Mouse (Mus musculus): Measurements from ENCODE around the gene Elf5. TPM values are rescaled to one million over a fixed set of nuclear protein-coding genes. Genes with fewer than 3 reads are reported as not detected.

The Elf5 gene
- polyA plus RNA-seq (2016; fragmentation: Nextera tagmentation; extraction: Ambion mirVana), result 0.10 TPM in 1 of 2 replicates, not detected in the other

- no peak within 1 kb of the TSS for H3K4me3 ChIP-seq
- no peaks in the 10 kb centered on the region for H3K36me3 ChIP-seq
- no peak within 1 kb of the TSS for H3K9ac ChIP-seq (replicated peaks)
- WGBS, result 85% methylated on average over 6 of the region's 6 CpGs
- no peaks in the 10 kb centered on the region for H3K27me3 ChIP-seq
- no peak for ATAC-seq (ENCODE audit: low FRiP score, low read depth)
- H3K9me3 ChIP-seq, result no peaks in the 10 kb centered on the region
- peaks cover 3% of the 10 kb centered on the region; the same call in 1 of the 2 replicates for H3K4me1 ChIP-seq
- H3K27ac ChIP-seq (replicated peaks), result no peak within 1 kb of the TSS
- H3K4me2 ChIP-seq (replicated peaks), result no peak within 1 kb of the TSS
Observed at GRCm38 (mm10) chr2:103411348-103411747, at the start of gene Elf5. TSS of gene Elf5 (plus strand) at chr2:103411688.

- Histone ChIP-seq H3K4me2 (replicated peaks) (no peak overlapping the region), H3K4me3 (no peak overlapping the region), H3K9me3 (no peaks in the 10 kb centered on the region), H3K27ac (replicated peaks) (no peak overlapping the region), H3K27me3 (no peaks in the 10 kb centered on the region), H3K4me1 (no peaks in the 10 kb centered on the region), H3K36me3 (no peaks in the 10 kb centered on the region), H3K9ac (replicated peaks) (no peak overlapping the region)
- ATAC-seq (ENCODE audit: low FRiP score, low read depth), result no peak
- WGBS, result 74% methylated on average over 5 of the region's 5 CpGs
Observed at GRCm38 (mm10) chr2:103372541-103372940, 38.9 kb upstream of the Elf5 start.

GRCm38 (mm10) chr2:103379502-103380160, 31.9 kb upstream of the Elf5 start:
- 85% methylated on average over 9 of the region's 9 CpGs for WGBS
- no peaks in the 10 kb centered on the region for H3K9me3 ChIP-seq
- H3K4me1 ChIP-seq, result no peaks in the 10 kb centered on the region

GRCm38 (mm10) chr2:103382174-103382573, 29.3 kb upstream of the Elf5 start:
- no peak overlapping the region for H3K4me3 ChIP-seq
- H3K27ac ChIP-seq (replicated peaks), result no peak overlapping the region
- no peak overlapping the region for H3K4me2 ChIP-seq (replicated peaks)
- no peaks in the 10 kb centered on the region for H3K4me1 ChIP-seq
- H3K9ac ChIP-seq (replicated peaks), result no peak overlapping the region
- 70% methylated on average over 2 of the region's 2 CpGs for WGBS
- H3K36me3 ChIP-seq, result no peaks in the 10 kb centered on the region
- H3K27me3 ChIP-seq, result no peaks in the 10 kb centered on the region
- H3K9me3 ChIP-seq, result no peaks in the 10 kb centered on the region
- ATAC-seq (ENCODE audit: low FRiP score, low read depth), result no peak

More at GRCm38 (mm10) chr2:103379502-103380160, 31.9 kb upstream of the Elf5 start:
- no peaks in the 10 kb centered on the region for H3K36me3 ChIP-seq
- no peak for ATAC-seq (ENCODE audit: low FRiP score, low read depth)
- no peak overlapping the region for H3K4me3 ChIP-seq
- H3K9ac ChIP-seq (replicated peaks), result no peak overlapping the region
- no peak overlapping the region for H3K27ac ChIP-seq (replicated peaks)
- no peak overlapping the region for H3K4me2 ChIP-seq (replicated peaks)
- no peaks in the 10 kb centered on the region for H3K27me3 ChIP-seq

- no peak overlapping the region for H3K4me3 ChIP-seq
- no peak overlapping the region for H3K9ac ChIP-seq (replicated peaks)
- H3K36me3 ChIP-seq, result no peaks in the 10 kb centered on the region
- no peaks in the 10 kb centered on the region for H3K9me3 ChIP-seq
- H3K27ac ChIP-seq (replicated peaks), result no peak overlapping the region
- peaks cover 12% of the 10 kb centered on the region for H3K4me1 ChIP-seq
- WGBS, result 84% methylated on average over 1 of the region's 1 CpGs
- no peak overlapping the region for H3K4me2 ChIP-seq (replicated peaks)
- ATAC-seq (ENCODE audit: low FRiP score, low read depth), result no peak
- no peaks in the 10 kb centered on the region for H3K27me3 ChIP-seq
Observed at GRCm38 (mm10) chr2:103387881-103388280, 23.6 kb upstream of the Elf5 start.

GRCm38 (mm10) chr2:103388311-103388710, 23.2 kb upstream of the Elf5 start:
- 66% methylated on average over 1 of the region's 1 CpGs for WGBS

DNA sequence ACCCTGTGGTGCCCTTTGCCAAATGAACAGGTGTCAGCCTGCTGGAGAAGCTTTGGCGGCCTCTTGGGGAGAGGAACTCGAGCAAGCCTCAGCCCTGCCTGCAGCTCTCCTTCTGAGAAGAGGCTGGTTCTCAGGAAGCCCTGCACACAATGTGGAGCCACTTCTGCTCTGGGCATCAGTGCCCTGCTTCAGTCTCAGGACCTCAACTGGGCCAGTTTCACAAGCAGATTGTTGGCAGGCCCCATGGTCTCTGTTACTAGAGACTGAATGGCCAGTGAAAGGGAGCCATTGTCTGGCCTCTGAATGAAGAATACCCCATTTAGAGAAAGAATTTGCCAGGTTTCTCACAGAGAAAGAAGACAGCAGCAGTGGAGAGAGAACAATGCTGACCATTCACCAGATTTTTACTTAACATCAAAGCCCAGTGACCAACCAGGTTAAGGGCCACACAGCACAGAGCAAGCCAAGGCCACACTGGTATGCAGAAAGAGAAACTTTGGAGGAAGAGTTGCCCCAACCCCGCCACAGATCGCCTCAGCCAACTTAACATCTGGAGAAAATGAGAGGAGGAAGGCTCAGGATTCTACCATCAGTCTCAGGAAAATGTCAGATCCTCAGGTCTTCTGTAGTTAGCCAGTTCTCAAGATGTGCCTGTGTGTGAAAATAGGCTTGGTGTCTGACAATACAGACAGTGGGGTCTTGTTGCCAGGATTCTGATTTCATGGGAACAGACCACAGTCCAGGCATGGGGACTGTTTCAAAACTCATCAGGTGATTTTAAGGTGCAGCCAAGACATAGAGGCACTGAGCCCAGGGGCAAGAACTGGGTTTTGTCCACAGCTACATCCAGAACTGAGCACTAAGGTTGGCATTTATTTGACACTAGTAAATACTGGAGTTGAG, 21.2 kb upstream of the Elf5 start:
- Histone ChIP-seq H3K36me3 (no peaks in the 10 kb centered on the region), H3K9me3 (0 out of 2 replicates have a peak, but pooled peaks cover 3% of the 10 kb centered on the region), H3K4me2 (replicated peaks) (no peak overlapping the region), H3K4me3 (no peak overlapping the region), H3K27me3 (no peaks in the 10 kb centered on the region), H3K4me1 (peaks cover 12% of the 10 kb centered on the region), H3K9ac (replicated peaks) (no peak overlapping the region), H3K27ac (replicated peaks) (peak overlapping the region; percentile 56)
- WGBS, result 44% methylated on average over 4 of the region's 4 CpGs
- ATAC-seq (ENCODE audit: low FRiP score, low read depth), result no peak

More at GRCm38 (mm10) chr2:103388311-103388710, 23.2 kb upstream of the Elf5 start:
- no peak for ATAC-seq (ENCODE audit: low FRiP score, low read depth)
- H3K36me3 ChIP-seq, result no peaks in the 10 kb centered on the region
- H3K27me3 ChIP-seq, result no peaks in the 10 kb centered on the region
- H3K9ac ChIP-seq (replicated peaks), result no peak overlapping the region
- no peak overlapping the region for H3K4me2 ChIP-seq (replicated peaks)
- H3K27ac ChIP-seq (replicated peaks), result no peak overlapping the region
- H3K4me1 ChIP-seq, result peaks cover 12% of the 10 kb centered on the region
- no peak overlapping the region for H3K4me3 ChIP-seq
- no peaks in the 10 kb centered on the region for H3K9me3 ChIP-seq

DNA sequence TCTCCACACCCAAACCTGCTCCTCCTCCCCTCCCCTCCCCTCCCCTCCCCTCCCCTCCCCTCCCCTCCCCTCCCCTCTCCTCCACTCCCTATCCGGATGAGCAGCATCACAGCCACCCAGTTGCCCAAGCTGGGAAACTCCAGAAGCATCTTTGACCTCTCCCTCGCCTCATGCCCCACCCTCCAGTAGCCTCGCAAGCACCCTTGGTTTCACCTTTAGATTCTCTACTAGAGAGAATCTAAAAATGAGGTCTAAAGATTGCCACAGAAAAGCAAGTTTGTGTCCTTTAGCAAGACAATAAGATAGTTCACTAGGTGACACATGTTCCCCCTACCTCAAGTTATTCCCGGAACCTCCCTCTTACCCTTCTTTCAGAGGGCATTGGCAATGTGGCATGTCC, 19.9 kb upstream of the Elf5 start:
- ATAC-seq (ENCODE audit: low FRiP score, low read depth), result no peak
- no peaks in the 10 kb centered on the region for H3K27me3 ChIP-seq
- peaks cover 12% of the 10 kb centered on the region for H3K4me1 ChIP-seq
- 94% methylated on average over 3 of the region's 4 CpGs for WGBS
- H3K36me3 ChIP-seq, result no peaks in the 10 kb centered on the region
- no peak overlapping the region for H3K9ac ChIP-seq (replicated peaks)
- H3K4me2 ChIP-seq (replicated peaks), result no peak overlapping the region
- no peak overlapping the region for H3K4me3 ChIP-seq
- no peak overlapping the region for H3K27ac ChIP-seq (replicated peaks)
- H3K9me3 ChIP-seq, result 0 out of 2 replicates have a peak, but pooled peaks cover 3% of the 10 kb centered on the region

DNA sequence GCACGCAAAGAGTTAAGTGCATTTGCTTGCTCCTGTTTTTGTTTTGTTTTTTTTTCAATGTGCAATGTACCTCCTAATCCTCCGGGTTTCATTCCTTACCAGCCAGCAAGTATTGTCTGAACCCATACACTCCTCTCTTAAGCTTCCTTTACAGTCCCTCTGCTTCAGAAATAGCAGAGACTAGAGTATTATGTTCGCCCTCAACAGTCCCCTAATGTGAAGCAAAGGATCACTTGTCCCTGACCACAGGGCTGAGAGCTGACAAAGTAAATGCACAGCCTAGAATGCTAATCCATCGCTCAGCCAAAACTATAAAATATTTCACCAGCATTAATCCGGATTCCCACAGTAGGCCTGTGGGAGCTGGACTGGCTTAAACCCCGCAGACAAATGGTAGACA, 13.4 kb upstream of the Elf5 start:
- 46% methylated on average over 6 of the region's 6 CpGs for WGBS
- Histone ChIP-seq H3K9me3 (0 out of 2 replicates have a peak, but pooled peaks cover 3% of the 10 kb centered on the region), H3K4me3 (no peak overlapping the region)

DNA sequence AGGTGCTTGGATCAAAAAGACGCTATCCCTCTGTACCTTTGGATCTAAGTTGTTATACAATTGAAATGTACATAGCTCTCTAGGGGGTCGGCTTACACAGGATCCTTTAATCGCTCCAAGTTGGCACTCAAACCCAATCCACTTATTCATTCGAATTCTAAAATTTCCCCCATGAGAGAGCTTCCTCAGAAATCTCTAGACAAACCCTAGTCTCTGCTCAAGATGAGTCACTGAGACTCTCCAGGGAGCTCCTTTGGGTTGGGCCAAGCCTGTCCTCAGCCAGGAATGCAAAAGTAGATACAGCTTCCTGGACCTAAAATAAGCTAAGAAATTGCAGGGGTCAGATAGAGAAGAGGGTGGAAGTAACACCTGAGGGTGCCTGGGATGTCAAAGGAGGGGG, 10.8 kb upstream of the Elf5 start:
- Histone ChIP-seq H3K4me2 (replicated peaks) (no peak overlapping the region), H3K9ac (replicated peaks) (no peak overlapping the region), H3K9me3 (no peaks in the 10 kb centered on the region), H3K27me3 (no peaks in the 10 kb centered on the region), H3K4me1 (peaks cover 12% of the 10 kb centered on the region), H3K27ac (replicated peaks) (no peak overlapping the region), H3K4me3 (no peak overlapping the region), H3K36me3 (no peaks in the 10 kb centered on the region)
- WGBS, result 83% methylated on average over 4 of the region's 4 CpGs
- no peak for ATAC-seq (ENCODE audit: low FRiP score, low read depth)

More for the DNA sequence above, 13.4 kb upstream of the Elf5 start:
- Histone ChIP-seq H3K27me3 (no peaks in the 10 kb centered on the region), H3K9ac (replicated peaks) (no peak overlapping the region), H3K4me1 (peaks cover 12% of the 10 kb centered on the region), H3K36me3 (no peaks in the 10 kb centered on the region), H3K4me2 (replicated peaks) (no peak overlapping the region), H3K27ac (replicated peaks) (no peak overlapping the region)
- ATAC-seq (ENCODE audit: low FRiP score, low read depth), result no peak

- WGBS, result 84% methylated on average over 3 of the region's 3 CpGs
- H3K9ac ChIP-seq (replicated peaks), result no peak overlapping the region
- no peaks in the 10 kb centered on the region for H3K27me3 ChIP-seq
- no peaks in the 10 kb centered on the region for H3K36me3 ChIP-seq
- H3K9me3 ChIP-seq, result no peaks in the 10 kb centered on the region
- no peak overlapping the region for H3K27ac ChIP-seq (replicated peaks)
- no peaks in the 10 kb centered on the region; the same call in 1 of the 2 replicates for H3K4me1 ChIP-seq
- no peak overlapping the region for H3K4me2 ChIP-seq (replicated peaks)
- no peak for ATAC-seq (ENCODE audit: low FRiP score, low read depth)
- H3K4me3 ChIP-seq, result no peak overlapping the region
Observed at GRCm38 (mm10) chr2:103406239-103406638, 5.2 kb upstream of the Elf5 start.

- Histone ChIP-seq H3K36me3 (no peaks in the 10 kb centered on the region), H3K27me3 (no peaks in the 10 kb centered on the region), H3K4me3 (no peak overlapping the region), H3K4me2 (replicated peaks) (no peak overlapping the region), H3K9ac (replicated peaks) (no peak overlapping the region), H3K9me3 (no peaks in the 10 kb centered on the region), H3K27ac (replicated peaks) (no peak overlapping the region), H3K4me1 (peaks cover 3% of the 10 kb centered on the region; the same call in 1 of the 2 replicates)
- 82% methylated on average over 3 of the region's 3 CpGs for WGBS
- ATAC-seq (ENCODE audit: low FRiP score, low read depth), result no peak
Observed at GRCm38 (mm10) chr2:103411816-103412215, 328 bp downstream of the Elf5 start.
